Mouse (Mus musculus) liver, postnatal 0 days (tissue): ENCODE results near the gene Arhgdib.

Experiments used
- CTCF ChIP-seq: sonication (generic); IDR thresholded peaks from 2 replicates; pipeline ENCODE4 v1.5.1; 2016; ENCODE audit warnings: antibody characterized with exemption, low read depth
- EP300 ChIP-seq: IDR thresholded peaks from 2 replicates; pipeline ENCODE4 v1.6.1; 2016; ENCODE audit warnings: antibody characterized with exemption, low read depth, mild to moderate bottlenecking

- TF ChIP-seq CTCF, result no peak
- TF ChIP-seq EP300, result no peak
Observed at GRCm38 (mm10) chr6:136967466-136967865, 25.8 kb upstream of the Arhgdib start.
